Mouse (Mus musculus) lung, postnatal 36 days (tissue): ENCODE measurements at regions not wholly inside any gene's neighbourhood (a gene's known extent, or its start where the extent isn't known, plus 50 kb on each side); places are given as distances from the start of the nearest gene placed in this dataset.

ENCODE experiments used
- DNase-seq: peaks from one replicate; pipeline ENCODE4 v3.0.0; 2022; ENCODE audit warnings: mixed read lengths

GRCm38 (mm10) chr2:157633286-157633685 is 62.2 kb upstream of the Blcap start:
- DNase-seq = no peak

- peak; percentile 93 for DNase-seq
Observed at GRCm38 (mm10) chr2:157635670-157636069, 64.6 kb upstream of the Blcap start.

GRCm38 (mm10) chr2:157640873-157641272 is 69.8 kb upstream of the Blcap start:
- peak; percentile 3 for DNase-seq

- DNase-seq = peak; percentile 27
Observed at GRCm38 (mm10) chr2:157663584-157664375, 73.4 kb upstream of the Ctnnbl1 start.

- DNase-seq = no peak
Observed at GRCm38 (mm10) chr2:157664481-157664880, 72.7 kb upstream of the Ctnnbl1 start.

GRCm38 (mm10) chr2:157670191-157670590 is 67.0 kb upstream of the Ctnnbl1 start:
- no peak for DNase-seq

GRCm38 (mm10) chr2:157674906-157675305 is 62.3 kb upstream of the Ctnnbl1 start:
- DNase-seq = no peak

GRCm38 (mm10) chr2:157676396-157677176 is 60.6 kb upstream of the Ctnnbl1 start:
- no peak for DNase-seq

GRCm38 (mm10) chr2:157677262-157677661 is 59.9 kb upstream of the Ctnnbl1 start:
- no peak for DNase-seq

- DNase-seq = no peak
Observed at GRCm38 (mm10) chr2:157681931-157682330, 55.3 kb upstream of the Ctnnbl1 start.
